Mouse (Mus musculus): ENCODE results near the gene Ing5. TPM values are rescaled to one million over a fixed set of nuclear protein-coding genes. Genes with fewer than 3 reads are reported as not detected.

The Ing5 gene
- total and polyA plus RNA-seq, 3 experiments, result 13.7 to 18.7 (median 16.2) TPM

- DNase-seq (ENCODE audit: extremely low read depth), result no peak
- Histone ChIP-seq H3K4me1 (ENCODE audit: control insufficient read depth in 1 of 2, insufficient read depth in 2 of 2) (0 out of 4 replicates have a peak, but pooled peaks cover 0 to 3% of the 10 kb centered on the region in 2 experiments), H3K9ac (ENCODE audit: insufficient read depth, low read depth) (no peak overlapping the region), H3K36me3 (replicated peaks in 1 of 2; ENCODE audit: control insufficient read depth in 1 of 2, insufficient read depth in 1 of 2, low read length in 1 of 2) (no peaks in the 10 kb centered on the region), H3K4me3 (replicated peaks in 1 of 3; ENCODE audit: low read depth in 2 of 3, low read length in 2 of 3, poor library complexity in 1 of 3) (no peak overlapping the region), H3K4me2 (ENCODE audit: insufficient read depth, low read depth, poor library complexity, severe bottlenecking) (no peak overlapping the region), H3K9me3 (replicated peaks; ENCODE audit: low read length) (no peaks in the 10 kb centered on the region), H3K79me2 (replicated peaks; ENCODE audit: control insufficient read depth, extremely low read depth, insufficient read depth, poor library complexity, severe bottlenecking) (no peaks in the 10 kb centered on the region), H3K27me3 (replicated peaks) (no peaks in the 10 kb centered on the region), H3K27ac (ENCODE audit: insufficient read depth, low read depth) (no peak overlapping the region)
- in situ Hi-C loops (cut with MboI; ENCODE audit: low pct_ligation_motif_present, low pct_unique_long_range_greater_than_20kb, low sequenced_read_pairs), result no loop called here
- TF ChIP-seq ZMIZ1 (IDR thresholded peaks at IDR 0.05; ENCODE audit: low read depth, low read length) (no peak), E2F4 (IDR thresholded peaks at IDR 0.05; ENCODE audit: insufficient replicate concordance, low read depth, low read length) (no peak), TBP (conservative IDR thresholded peaks at IDR 0.05; ENCODE audit: low read depth, low read length) (no peak), BHLHE40 (IDR thresholded peaks at IDR 0.05; ENCODE audit: low read depth, low read length) (no peak), ELF1 (IDR thresholded peaks at IDR 0.05; ENCODE audit: low read depth, low read length) (no peak), MAFK (IDR thresholded peaks at IDR 0.05; ENCODE audit: insufficient replicate concordance, low read length) (no peak), RAD21 (IDR thresholded peaks at IDR 0.05; ENCODE audit: low read depth, low read length) (no peak), NRF1 (IDR thresholded peaks at IDR 0.05; ENCODE audit: low read depth, low read length) (no peak)
- dilution Hi-C loops (cut with MboI; ENCODE audit: extremely low pct_ligation_motif_present, extremely low pct_unique_long_range_greater_than_20kb, low sequenced_read_pairs), result no loop called here
Measured at GRCm38 (mm10) chr1:93857370-93857769, 53.6 kb downstream of the Ing5 start.

- in situ Hi-C loops (cut with MboI; ENCODE audit: low pct_ligation_motif_present, low pct_unique_long_range_greater_than_20kb, low sequenced_read_pairs) (no loop called here), dilution Hi-C loops (cut with MboI; ENCODE audit: extremely low pct_ligation_motif_present, extremely low pct_unique_long_range_greater_than_20kb, low sequenced_read_pairs) (no loop called here)
- H3K4me3 ChIP-seq (replicated peaks in 1 of 3; ENCODE audit: low read depth in 2 of 3, low read length in 2 of 3, poor library complexity in 1 of 3), result no peak overlapping the region
- H3K27ac ChIP-seq (ENCODE audit: insufficient read depth, low read depth), result no peak overlapping the region
- no peaks in the 10 kb centered on the region for H3K9me3 ChIP-seq (replicated peaks; ENCODE audit: low read length)
- no peaks in the 10 kb centered on the region for H3K36me3 ChIP-seq (replicated peaks in 1 of 2; ENCODE audit: control insufficient read depth in 1 of 2, insufficient read depth in 1 of 2, low read length in 1 of 2)
- no peaks in the 10 kb centered on the region for H3K79me2 ChIP-seq (replicated peaks; ENCODE audit: control insufficient read depth, extremely low read depth, insufficient read depth, poor library complexity, severe bottlenecking)
- no peak for DNase-seq (ENCODE audit: extremely low read depth)
- no peak overlapping the region for H3K9ac ChIP-seq (ENCODE audit: insufficient read depth, low read depth)
- H3K4me2 ChIP-seq (ENCODE audit: insufficient read depth, low read depth, poor library complexity, severe bottlenecking), result no peak overlapping the region
- H3K4me1 ChIP-seq (ENCODE audit: control insufficient read depth in 1 of 2, insufficient read depth in 2 of 2), result 0 out of 4 replicates have a peak, but pooled peaks cover 0 to 3% of the 10 kb centered on the region in 2 experiments
- TF ChIP-seq KAT2A (IDR thresholded peaks at IDR 0.05; ENCODE audit: insufficient replicate concordance, low read length), result no peak
- no peak for TF ChIP-seq MEF2A (IDR thresholded peaks at IDR 0.05; ENCODE audit: borderline replicate concordance, low read depth, low read length)
- no peak for TF ChIP-seq EP300 (IDR thresholded peaks at IDR 0.05; ENCODE audit: low read length)
- no peak for TF ChIP-seq ZC3H11A (IDR thresholded peaks at IDR 0.05; ENCODE audit: low read depth, low read length)
- no peak for TF ChIP-seq MAX (IDR thresholded peaks at IDR 0.05; ENCODE audit: low read length)
- no peak for TF ChIP-seq GABPA (IDR thresholded peaks at IDR 0.05; ENCODE audit: insufficient replicate concordance, low read depth, low read length)
- TF ChIP-seq ZNF384 (IDR thresholded peaks at IDR 0.05; ENCODE audit: low read depth, low read length), result no peak
- no peak for TF ChIP-seq CTCF (conservative IDR thresholded peaks at IDR 0.05 in 1 of 2, IDR thresholded peaks at IDR 0.05 in 1 of 2; ENCODE audit: low read depth in 2 of 2, low read length in 2 of 2)
- no peak for TF ChIP-seq SIN3A (IDR thresholded peaks at IDR 0.05; ENCODE audit: low read length)
- H3K27me3 ChIP-seq (replicated peaks), result no peaks in the 10 kb centered on the region
Measured at GRCm38 (mm10) chr1:93857991-93858390, 54.2 kb downstream of the Ing5 start.

Measured in CH12.LX (cell line).